Mouse (Mus musculus): Measurements from ENCODE around the gene Csad. TPM values are rescaled to one million over a fixed set of nuclear protein-coding genes. Genes with fewer than 3 reads are reported as not detected.

The Csad gene
- total RNA-seq, 1 experiment: 47.3 TPM

GRCm38 (mm10) chr15:102133314-102133713 lies 71.2 kb downstream of the Csad start:
- Histone ChIP-seq H3K27ac (ENCODE audit: insufficient read depth, low read depth, low read length, poor library complexity, severe bottlenecking) (no peak overlapping the region), H3K4me3 (ENCODE audit: insufficient read depth in 1 of 2, low read depth in 1 of 2, low read length in 2 of 2, poor library complexity in 1 of 2, severe bottlenecking in 1 of 2) (no peak overlapping the region), H3K36me3 (ENCODE audit: control insufficient read depth, insufficient read depth, low read length, poor library complexity, severe bottlenecking) (peaks cover 18% of the 10 kb centered on the region), H3K9me3 (ENCODE audit: control insufficient read depth, insufficient read depth, low read depth, low read length) (no peaks in the 10 kb centered on the region), H3K9ac (ENCODE audit: insufficient read depth, low read depth, low read length, poor library complexity, severe bottlenecking) (no peak overlapping the region), H3K4me1 (ENCODE audit: control insufficient read depth in 2 of 2, insufficient read depth in 2 of 2, low read length in 2 of 2, poor library complexity in 1 of 2) (peaks cover 0 to 2% of the 10 kb centered on the region in 2 experiments; a peak in 1 of 4 replicates)
- in situ Hi-C loops (cut with MboI; ENCODE audit: low sequenced_read_pairs in 2 of 2, unreplicated experiment in 2 of 2): no loop called here
- DNase-seq (ENCODE audit: low read depth, low spot score): no peak
- TF ChIP-seq CHD2 (IDR thresholded peaks at IDR 0.05; ENCODE audit: low read depth, low read length) (no peak), HCFC1 (IDR thresholded peaks at IDR 0.05; ENCODE audit: borderline replicate concordance, insufficient read depth, low read length) (no peak), ZC3H11A (IDR thresholded peaks at IDR 0.05; ENCODE audit: borderline replicate concordance, low read depth, low read length) (no peak), MAFK (IDR thresholded peaks at IDR 0.05; ENCODE audit: insufficient read depth, low read depth, low read length) (no peak), ZNF384 (IDR thresholded peaks at IDR 0.05; ENCODE audit: low read depth, low read length) (no peak)

Other genes starting within 250 kb of the Csad start
- 346 and 451 TPM in 2 replicates for gene Krt8, start 200.2 kb downstream of the Csad start, total RNA-seq (2012; rRNA removed)
- 266 and 382 TPM in 2 replicates for gene Krt18, start 176.5 kb downstream of the Csad start, total RNA-seq (2012; rRNA removed)
- gene Eif4b, start 131.0 kb downstream of the Csad start, total RNA-seq (2012; rRNA removed): 361 and 417 TPM in 2 replicates
- 4.5 and 4.9 TPM in 2 replicates for gene Tns2, start 104.3 kb downstream of the Csad start, total RNA-seq (2012; rRNA removed)
- 22.7 and 34.8 TPM in 2 replicates for gene Spryd3, start 68.5 kb downstream of the Csad start, total RNA-seq (2012; rRNA removed)
- gene Igfbp6, start 60.4 kb downstream of the Csad start, total RNA-seq (2012; rRNA removed): 4.2 and 7.5 TPM in 2 replicates
- 5.3 and 9.5 TPM in 2 replicates for gene Soat2, start 54.2 kb downstream of the Csad start, total RNA-seq (2012; rRNA removed)
- gene Zfp740, start 1.5 kb downstream of the Csad start, total RNA-seq (2012; rRNA removed): 97.3 and 98.5 TPM in 2 replicates
- 34.0 and 93.0 TPM in 2 replicates for gene Itgb7, start 27.2 kb upstream of the Csad start, total RNA-seq (2012; rRNA removed)
- gene Rarg, start 52.8 kb upstream of the Csad start, total RNA-seq (2012; rRNA removed): 101 and 115 TPM in 2 replicates
- gene Gm9918, start 65.8 kb upstream of the Csad start, total RNA-seq (2012; rRNA removed): 0.45 and 1.0 TPM in 2 replicates
- gene Mfsd5, start 74.7 kb upstream of the Csad start, total RNA-seq (2012; rRNA removed): 89.9 and 95.7 TPM in 2 replicates
- 84.1 TPM in 2 replicates for gene Espl1, start 91.5 kb upstream of the Csad start, total RNA-seq (2012; rRNA removed)
- 139 and 201 TPM in 2 replicates for gene Pfdn5, start 121.4 kb upstream of the Csad start, total RNA-seq (2012; rRNA removed)
- 84.7 and 109 TPM in 2 replicates for gene Myg1, start 127.0 kb upstream of the Csad start, total RNA-seq (2012; rRNA removed)
- gene Aaas, start 146.0 kb upstream of the Csad start, total RNA-seq (2012; rRNA removed): 69.2 and 86.0 TPM in 2 replicates
- gene Sp7, start 162.5 kb upstream of the Csad start, total RNA-seq (2012; rRNA removed): 0.09 TPM in 1 of 2 replicates, not detected in the other
- gene Sp1, start 201.4 kb upstream of the Csad start, total RNA-seq (2012; rRNA removed): 93.4 and 130 TPM in 2 replicates
- 5.6 and 16.5 TPM in 2 replicates for gene Amhr2, start 240.6 kb upstream of the Csad start, total RNA-seq (2012; rRNA removed)

Data from ES-E14 (cell line).